Mouse (Mus musculus): ENCODE results near the gene Gm10799. TPM values are rescaled to one million over a fixed set of nuclear protein-coding genes. Genes with fewer than 3 reads are reported as not detected.

Gm10799 gene
- polyA plus RNA-seq, 1 experiment from 2014 or later = not detected

- Histone ChIP-seq H3K9ac (replicated peaks) (no peak overlapping the region), H3K36me3 (peaks cover 27% of the 10 kb centered on the region), H3K9me3 (replicated peaks) (no peaks in the 10 kb centered on the region), H3K4me1 (no peaks in the 10 kb centered on the region), H3K27ac (replicated peaks) (no peak overlapping the region), H3K4me2 (no peak overlapping the region), H3K27me3 (replicated peaks) (no peaks in the 10 kb centered on the region), H3K4me3 (replicated peaks) (no peak overlapping the region)
- no peak for ATAC-seq (ENCODE audit: low FRiP score)
- 92% methylated on average over 2 of the region's 2 CpGs for WGBS
These were observed 4.2 kb downstream of the Gm10799 start for GRCm38 (mm10) chr2:104064152-104064551.

- H3K9me3 ChIP-seq (replicated peaks) = no peaks in the 10 kb centered on the region
- no peak overlapping the region for H3K27ac ChIP-seq (replicated peaks)
- no peaks in the 10 kb centered on the region for H3K27me3 ChIP-seq (replicated peaks)
- no peak overlapping the region for H3K4me3 ChIP-seq (replicated peaks)
- ATAC-seq (ENCODE audit: low FRiP score) = no peak
- H3K4me2 ChIP-seq = no peak overlapping the region
- peaks cover 32% of the 10 kb centered on the region for H3K36me3 ChIP-seq
- no peak overlapping the region for H3K9ac ChIP-seq (replicated peaks)
- no peaks in the 10 kb centered on the region for H3K4me1 ChIP-seq
These were observed 5.7 kb downstream of the Gm10799 start for GRCm38 (mm10) chr2:104062665-104063064.

- Histone ChIP-seq H3K27ac (replicated peaks) (no peak overlapping the region), H3K4me1 (no peaks in the 10 kb centered on the region), H3K9me3 (replicated peaks) (no peaks in the 10 kb centered on the region), H3K9ac (replicated peaks) (no peak overlapping the region), H3K4me2 (no peak overlapping the region), H3K27me3 (replicated peaks) (no peaks in the 10 kb centered on the region), H3K4me3 (replicated peaks) (no peak overlapping the region), H3K36me3 (peaks cover 32% of the 10 kb centered on the region)
- ATAC-seq (ENCODE audit: low FRiP score) = no peak
- 98% methylated on average over 6 of the region's 6 CpGs for WGBS
These were observed 7.4 kb downstream of the Gm10799 start for GRCm38 (mm10) chr2:104060996-104061395.

GRCm38 (mm10) chr2:104059786-104060185, 8.6 kb downstream of the Gm10799 start:
- Histone ChIP-seq H3K36me3 (peaks cover 39% of the 10 kb centered on the region), H3K4me3 (replicated peaks) (no peak overlapping the region), H3K9ac (replicated peaks) (no peak overlapping the region), H3K27ac (replicated peaks) (no peak overlapping the region), H3K27me3 (replicated peaks) (no peaks in the 10 kb centered on the region), H3K9me3 (replicated peaks) (no peaks in the 10 kb centered on the region), H3K4me2 (no peak overlapping the region), H3K4me1 (no peaks in the 10 kb centered on the region)
- no peak for ATAC-seq (ENCODE audit: low FRiP score)
- WGBS = 83% methylated on average over 10 of the region's 10 CpGs

- Histone ChIP-seq H3K27me3 (replicated peaks) (no peaks in the 10 kb centered on the region), H3K4me3 (replicated peaks) (no peak overlapping the region), H3K27ac (replicated peaks) (no peak overlapping the region), H3K9me3 (replicated peaks) (no peaks in the 10 kb centered on the region), H3K4me1 (no peaks in the 10 kb centered on the region), H3K36me3 (peaks cover 47% of the 10 kb centered on the region), H3K9ac (replicated peaks) (no peak overlapping the region), H3K4me2 (no peak overlapping the region)
- 96% methylated on average over 4 of the region's 4 CpGs for WGBS
- ATAC-seq (ENCODE audit: low FRiP score) = no peak
These were observed 9.4 kb downstream of the Gm10799 start for GRCm38 (mm10) chr2:104058954-104059353.

GRCm38 (mm10) chr2:104058381-104058780, 10.0 kb downstream of the Gm10799 start:
- ATAC-seq (ENCODE audit: low FRiP score) = no peak
- Histone ChIP-seq H3K9ac (replicated peaks) (no peak overlapping the region), H3K27me3 (replicated peaks) (no peaks in the 10 kb centered on the region), H3K4me2 (no peak overlapping the region), H3K9me3 (replicated peaks) (no peaks in the 10 kb centered on the region), H3K27ac (replicated peaks) (no peak overlapping the region), H3K4me3 (replicated peaks) (no peak overlapping the region), H3K36me3 (peaks cover 50% of the 10 kb centered on the region), H3K4me1 (no peaks in the 10 kb centered on the region)
- 94% methylated on average over 1 of the region's 1 CpGs for WGBS

- no peak overlapping the region for H3K27ac ChIP-seq (replicated peaks)
- peaks cover 30% of the 10 kb centered on the region for H3K36me3 ChIP-seq
- no peaks in the 10 kb centered on the region for H3K27me3 ChIP-seq (replicated peaks)
- WGBS = 91% methylated on average over 1 of the region's 1 CpGs
- no peak overlapping the region for H3K4me3 ChIP-seq (replicated peaks)
- H3K4me2 ChIP-seq = no peak overlapping the region
- no peaks in the 10 kb centered on the region for H3K9me3 ChIP-seq (replicated peaks)
- no peaks in the 10 kb centered on the region for H3K4me1 ChIP-seq
- ATAC-seq (ENCODE audit: low FRiP score) = no peak
- H3K9ac ChIP-seq (replicated peaks) = no peak overlapping the region
These were observed 23.8 kb downstream of the Gm10799 start for GRCm38 (mm10) chr2:104044479-104045080.

GRCm38 (mm10) chr2:104043624-104044478, 24.5 kb downstream of the Gm10799 start:
- no peaks in the 10 kb centered on the region for H3K9me3 ChIP-seq (replicated peaks)
- no peak for ATAC-seq (ENCODE audit: low FRiP score)
- H3K9ac ChIP-seq (replicated peaks) = no peak overlapping the region
- no peaks in the 10 kb centered on the region for H3K27me3 ChIP-seq (replicated peaks)
- no peaks in the 10 kb centered on the region for H3K4me1 ChIP-seq
- WGBS = 58% methylated on average over 5 of the region's 5 CpGs
- no peak overlapping the region for H3K4me2 ChIP-seq
- peaks cover 30% of the 10 kb centered on the region for H3K36me3 ChIP-seq
- no peak overlapping the region for H3K27ac ChIP-seq (replicated peaks)
- H3K4me3 ChIP-seq (replicated peaks) = no peak overlapping the region

- Histone ChIP-seq H3K9me3 (replicated peaks) (no peaks in the 10 kb centered on the region), H3K4me2 (no peak overlapping the region), H3K36me3 (peaks cover 21% of the 10 kb centered on the region), H3K4me3 (replicated peaks) (no peak overlapping the region), H3K27ac (replicated peaks) (no peak overlapping the region), H3K27me3 (replicated peaks) (no peaks in the 10 kb centered on the region), H3K4me1 (no peaks in the 10 kb centered on the region; the same call in 1 of the 2 replicates), H3K9ac (replicated peaks) (no peak overlapping the region)
- ATAC-seq (ENCODE audit: low FRiP score) = no peak
- WGBS = 95% methylated on average over 15 of the region's 15 CpGs
These were observed 25.6 kb downstream of the Gm10799 start for GRCm38 (mm10) chr2:104042766-104043165.

- 83% methylated on average over 5 of the region's 5 CpGs for WGBS
- Histone ChIP-seq H3K36me3 (peaks cover 22% of the 10 kb centered on the region), H3K4me3 (replicated peaks) (no peak overlapping the region)
These were observed 26.7 kb downstream of the Gm10799 start for GRCm38 (mm10) chr2:104041632-104042031.

GRCm38 (mm10) chr2:104038236-104038635, 30.1 kb downstream of the Gm10799 start:
- Histone ChIP-seq H3K4me2 (no peak overlapping the region), H3K4me3 (replicated peaks) (no peak overlapping the region), H3K9me3 (replicated peaks) (no peaks in the 10 kb centered on the region), H3K9ac (replicated peaks) (no peak overlapping the region), H3K4me1 (no peaks in the 10 kb centered on the region; the same call in 1 of the 2 replicates), H3K27me3 (replicated peaks) (no peaks in the 10 kb centered on the region), H3K36me3 (peaks cover 30% of the 10 kb centered on the region), H3K27ac (replicated peaks) (no peak overlapping the region)
- WGBS = 35% methylated on average over 2 of the region's 2 CpGs
- ATAC-seq (ENCODE audit: low FRiP score) = no peak

More at GRCm38 (mm10) chr2:104041632-104042031, 26.7 kb downstream of the Gm10799 start:
- Histone ChIP-seq H3K27me3 (replicated peaks) (no peaks in the 10 kb centered on the region), H3K4me2 (no peak overlapping the region), H3K9ac (replicated peaks) (no peak overlapping the region), H3K4me1 (no peaks in the 10 kb centered on the region; the same call in 1 of the 2 replicates), H3K9me3 (replicated peaks) (no peaks in the 10 kb centered on the region), H3K27ac (replicated peaks) (no peak overlapping the region)
- ATAC-seq (ENCODE audit: low FRiP score) = no peak

GRCm38 (mm10) chr2:104036316-104036715, 32.0 kb downstream of the Gm10799 start:
- Histone ChIP-seq H3K36me3 (peaks cover 34% of the 10 kb centered on the region), H3K4me3 (replicated peaks) (no peak overlapping the region), H3K27ac (replicated peaks) (no peak overlapping the region), H3K4me1 (no peaks in the 10 kb centered on the region; the same call in 1 of the 2 replicates), H3K9me3 (replicated peaks) (no peaks in the 10 kb centered on the region), H3K4me2 (no peak overlapping the region), H3K27me3 (replicated peaks) (no peaks in the 10 kb centered on the region), H3K9ac (replicated peaks) (no peak overlapping the region)
- ATAC-seq (ENCODE audit: low FRiP score) = no peak
- 72% methylated on average over 3 of the region's 3 CpGs for WGBS

Measured in neural tube, embryonic 15.5 days (tissue).